Mouse (Mus musculus): ENCODE measurements at regions not wholly inside any gene's neighbourhood (a gene's known extent, or its start where the extent isn't known, plus 50 kb on each side); places are given as distances from the start of the nearest gene placed in this dataset.

DNA sequence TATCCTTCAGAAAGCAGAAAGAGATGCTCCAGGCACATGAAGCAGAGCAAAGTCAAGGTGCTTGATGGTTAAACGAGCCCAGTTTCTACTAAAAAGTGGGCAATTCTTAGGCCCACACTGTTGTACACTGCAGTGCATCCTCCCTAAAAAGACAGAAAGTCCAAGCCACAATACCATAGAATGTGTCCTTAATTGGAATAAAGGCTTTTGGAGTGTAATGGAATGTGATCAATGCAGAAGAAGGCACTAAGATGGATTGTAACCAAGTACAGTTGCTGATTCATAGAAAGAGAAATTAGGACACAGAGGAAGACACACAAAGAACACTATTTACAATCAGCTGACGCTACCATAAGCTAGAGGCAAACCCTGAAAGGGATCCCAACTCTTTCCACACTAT, 201.3 kb downstream of the Cpe start:
- Histone ChIP-seq H3K27me3 (replicated peaks; ENCODE audit: control insufficient read depth, insufficient read depth, low read length) (no peaks in the 10 kb centered on the region), H3K9ac (ENCODE audit: low read length) (no peak overlapping the region), H3K4me3 (ENCODE audit: low read depth, low read length) (no peak overlapping the region), H3K27ac (ENCODE audit: low read depth, low read length) (no peak overlapping the region), H3K36me3 (ENCODE audit: control insufficient read depth, insufficient read depth, low read length) (no peaks in the 10 kb centered on the region), H3K4me1 (ENCODE audit: control insufficient read depth, insufficient read depth, low read length) (peaks cover 2% of the 10 kb centered on the region; the same call in 1 of the 2 replicates), H3K4me2 (ENCODE audit: low read length) (no peak overlapping the region), H3K9me3 (replicated peaks; ENCODE audit: control insufficient read depth, low read length) (no peaks in the 10 kb centered on the region)
- 89% methylated on average over 2 of the region's 2 CpGs for WGBS
- DNase-seq (ENCODE audit: low spot score) (no peak), ATAC-seq (no peak)

DNA sequence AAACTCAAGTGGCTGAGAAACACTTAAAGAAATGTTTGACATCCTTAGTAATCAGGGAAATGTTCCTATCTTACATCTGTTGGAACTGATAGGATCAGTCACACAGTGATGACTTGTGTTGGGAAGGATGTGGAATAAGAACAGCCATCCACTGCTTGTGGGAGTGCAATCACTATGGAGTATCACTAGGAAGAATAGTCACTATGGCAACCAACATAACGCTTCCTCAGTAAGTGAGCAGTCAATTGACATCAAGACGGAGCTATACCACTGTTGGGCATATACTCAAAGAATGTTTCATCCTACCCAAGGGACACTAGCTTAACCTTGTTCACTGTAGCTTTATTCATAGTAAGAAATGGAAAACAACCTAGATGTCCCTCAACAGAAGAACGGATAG, 204.8 kb downstream of the Cpe start:
- 76% methylated on average over 3 of the region's 3 CpGs for WGBS
- ATAC-seq (no peak), DNase-seq (ENCODE audit: low spot score) (no peak)
- Histone ChIP-seq H3K27ac (ENCODE audit: low read depth, low read length) (no peak overlapping the region), H3K9ac (ENCODE audit: low read length) (no peak overlapping the region), H3K36me3 (ENCODE audit: control insufficient read depth, insufficient read depth, low read length) (no peaks in the 10 kb centered on the region), H3K4me3 (ENCODE audit: low read depth, low read length) (no peak overlapping the region), H3K9me3 (replicated peaks; ENCODE audit: control insufficient read depth, low read length) (no peaks in the 10 kb centered on the region), H3K4me2 (ENCODE audit: low read length) (no peak overlapping the region), H3K4me1 (ENCODE audit: control insufficient read depth, insufficient read depth, low read length) (no peaks in the 10 kb centered on the region), H3K27me3 (replicated peaks; ENCODE audit: control insufficient read depth, insufficient read depth, low read length) (no peaks in the 10 kb centered on the region)

DNA sequence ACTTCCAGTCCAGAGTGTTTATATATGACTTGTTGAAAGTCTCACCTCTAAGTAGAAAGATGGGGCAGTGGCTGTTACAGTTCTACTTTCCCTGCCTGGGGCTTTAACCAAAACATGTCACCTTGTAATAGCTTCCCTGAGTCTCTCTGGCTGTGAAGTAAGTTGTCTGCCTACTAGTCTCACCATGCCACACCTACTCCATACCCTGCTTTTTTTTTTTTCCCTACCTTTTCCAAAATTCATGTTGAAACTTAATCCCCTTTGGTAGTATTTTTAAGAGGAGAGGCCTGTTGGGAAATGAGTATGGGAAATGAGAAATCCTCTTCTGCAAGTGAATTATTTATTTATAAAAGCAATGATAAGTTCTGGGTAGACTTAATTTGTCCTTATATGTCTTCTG, 219.6 kb downstream of the Cpe start:
- Histone ChIP-seq H3K27ac (ENCODE audit: low read depth, low read length) (no peak overlapping the region), H3K9me3 (replicated peaks; ENCODE audit: control insufficient read depth, low read length) (no peaks in the 10 kb centered on the region), H3K36me3 (ENCODE audit: control insufficient read depth, insufficient read depth, low read length) (no peaks in the 10 kb centered on the region), H3K27me3 (replicated peaks; ENCODE audit: control insufficient read depth, insufficient read depth, low read length) (no peaks in the 10 kb centered on the region), H3K4me1 (ENCODE audit: control insufficient read depth, insufficient read depth, low read length) (no peaks in the 10 kb centered on the region), H3K4me2 (ENCODE audit: low read length) (no peak overlapping the region), H3K4me3 (ENCODE audit: low read depth, low read length) (no peak overlapping the region), H3K9ac (ENCODE audit: low read length) (no peak overlapping the region)
- ATAC-seq = 0 out of 2 replicates have a peak, but pooled peaks have one; percentile 10
- DNase-seq (ENCODE audit: low spot score) = no peak

DNA sequence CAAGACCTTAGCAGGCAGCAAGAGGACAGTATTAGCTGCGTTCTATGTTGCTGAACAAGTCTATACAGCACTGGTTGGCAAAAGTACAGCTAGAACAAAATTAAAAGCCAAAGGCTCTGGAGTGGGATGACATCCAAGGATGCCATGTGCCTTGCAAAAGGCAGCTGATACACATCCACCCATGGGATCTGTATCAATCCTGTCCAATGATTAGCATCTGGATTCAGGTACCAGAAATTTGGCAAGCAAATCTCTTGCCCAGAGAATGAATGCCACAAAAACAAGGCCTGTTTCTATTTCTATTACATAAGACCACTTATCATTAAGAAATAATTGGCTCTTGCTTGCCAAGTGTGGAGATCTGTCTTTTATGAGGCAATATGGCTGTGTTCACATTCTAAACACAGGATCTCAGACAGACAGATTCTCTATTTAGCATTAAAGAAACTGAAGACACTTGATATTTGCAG, 220.0 kb downstream of the Cpe start:
- H3K9me3 ChIP-seq (replicated peaks; ENCODE audit: control insufficient read depth, low read length) = no peaks in the 10 kb centered on the region
- H3K4me3 ChIP-seq (ENCODE audit: low read depth, low read length) = no peak overlapping the region
- H3K27ac ChIP-seq (ENCODE audit: low read depth, low read length) = no peak overlapping the region
- no peaks in the 10 kb centered on the region for H3K27me3 ChIP-seq (replicated peaks; ENCODE audit: control insufficient read depth, insufficient read depth, low read length)
- DNase-seq (ENCODE audit: low spot score) (peak; percentile 69), ATAC-seq (peak; percentile 81)
- H3K4me2 ChIP-seq (ENCODE audit: low read length) = no peak overlapping the region
- WGBS = 39% methylated on average over 1 of the region's 1 CpGs
- H3K9ac ChIP-seq (ENCODE audit: low read length) = no peak overlapping the region
- H3K4me1 ChIP-seq (ENCODE audit: control insufficient read depth, insufficient read depth, low read length) = no peaks in the 10 kb centered on the region
- H3K36me3 ChIP-seq (ENCODE audit: control insufficient read depth, insufficient read depth, low read length) = no peaks in the 10 kb centered on the region

DNA sequence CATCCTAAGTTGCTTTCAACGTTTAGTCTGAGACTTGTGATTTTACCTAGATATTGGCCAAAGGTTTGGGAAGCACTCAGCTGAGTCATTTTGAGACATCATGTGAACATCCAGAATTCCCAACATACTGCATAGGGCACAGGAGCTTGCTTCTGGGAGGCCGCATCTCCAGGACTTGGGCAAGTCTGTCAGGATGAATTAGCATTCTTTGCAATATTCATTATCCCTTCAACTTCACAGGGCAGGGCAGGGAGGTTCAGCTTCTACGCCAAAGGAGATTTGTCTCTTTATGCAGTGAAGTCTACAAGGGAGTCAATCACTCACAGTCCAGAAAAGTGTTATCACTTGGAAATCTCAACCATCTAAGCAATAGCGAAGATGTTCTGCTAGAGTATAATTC, 231.7 kb downstream of the Cpe start:
- Histone ChIP-seq H3K4me1 (ENCODE audit: control insufficient read depth, insufficient read depth, low read length) (no peaks in the 10 kb centered on the region), H3K4me2 (ENCODE audit: low read length) (no peak overlapping the region), H3K9ac (ENCODE audit: low read length) (no peak overlapping the region), H3K27ac (ENCODE audit: low read depth, low read length) (no peak overlapping the region), H3K4me3 (ENCODE audit: low read depth, low read length) (no peak overlapping the region), H3K9me3 (replicated peaks; ENCODE audit: control insufficient read depth, low read length) (no peaks in the 10 kb centered on the region), H3K36me3 (ENCODE audit: control insufficient read depth, insufficient read depth, low read length) (no peaks in the 10 kb centered on the region), H3K27me3 (replicated peaks; ENCODE audit: control insufficient read depth, insufficient read depth, low read length) (no peaks in the 10 kb centered on the region)
- no peak for ATAC-seq
- DNase-seq (ENCODE audit: low spot score) = no peak
- WGBS = 84% methylated on average over 4 of the region's 4 CpGs

DNA sequence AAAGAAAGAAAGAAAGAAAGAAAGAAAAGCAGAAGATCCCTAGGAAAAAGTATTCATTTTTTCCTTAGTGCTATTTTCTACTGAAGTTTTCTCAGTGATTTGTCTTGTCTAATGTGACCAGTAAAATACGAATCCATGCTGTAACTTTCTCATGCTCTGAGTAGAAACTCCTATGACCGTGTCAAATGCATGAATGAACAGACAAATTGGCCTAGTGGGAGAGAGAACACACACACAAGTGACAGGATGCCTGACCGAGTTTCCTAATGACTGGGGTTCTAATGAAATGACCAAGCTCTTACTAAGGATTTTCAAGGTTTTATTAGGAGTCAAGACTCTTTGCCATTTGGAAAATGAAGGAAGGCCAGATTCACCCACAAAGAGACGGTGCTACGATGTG, 235.9 kb downstream of the Cpe start:
- H3K36me3 ChIP-seq (ENCODE audit: control insufficient read depth, insufficient read depth, low read length) = no peaks in the 10 kb centered on the region
- ATAC-seq (no peak), DNase-seq (ENCODE audit: low spot score) (no peak)
- no peak overlapping the region for H3K9ac ChIP-seq (ENCODE audit: low read length)
- H3K4me2 ChIP-seq (ENCODE audit: low read length) = no peak overlapping the region
- WGBS = 59% methylated on average over 5 of the region's 5 CpGs
- no peak overlapping the region for H3K4me3 ChIP-seq (ENCODE audit: low read depth, low read length)
- H3K9me3 ChIP-seq (replicated peaks; ENCODE audit: control insufficient read depth, low read length) = no peaks in the 10 kb centered on the region
- H3K4me1 ChIP-seq (ENCODE audit: control insufficient read depth, insufficient read depth, low read length) = no peaks in the 10 kb centered on the region
- no peak overlapping the region for H3K27ac ChIP-seq (ENCODE audit: low read depth, low read length)
- H3K27me3 ChIP-seq (replicated peaks; ENCODE audit: control insufficient read depth, insufficient read depth, low read length) = no peaks in the 10 kb centered on the region

DNA sequence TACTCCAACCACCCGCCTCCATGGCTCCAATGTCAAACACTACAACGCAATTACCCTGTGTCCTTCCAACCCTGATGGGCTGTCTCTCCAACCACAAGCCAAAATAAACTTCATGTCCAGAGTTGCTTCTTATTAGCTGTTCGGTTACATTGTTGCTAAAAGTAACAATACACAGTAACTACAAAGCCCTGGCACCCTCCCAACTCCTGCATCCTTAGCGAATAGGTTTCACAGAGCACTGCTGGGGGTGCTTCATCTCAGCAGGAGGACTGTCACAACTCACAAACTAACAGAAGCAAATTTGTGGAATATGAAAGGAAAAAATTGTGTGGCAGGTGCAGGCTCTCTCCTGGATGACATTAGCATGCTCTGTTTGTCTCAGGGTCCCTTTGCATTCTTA, 238.1 kb downstream of the Cpe start:
- Histone ChIP-seq H3K9ac (ENCODE audit: low read length) (no peak overlapping the region), H3K9me3 (replicated peaks; ENCODE audit: control insufficient read depth, low read length) (no peaks in the 10 kb centered on the region), H3K4me3 (ENCODE audit: low read depth, low read length) (no peak overlapping the region), H3K27ac (ENCODE audit: low read depth, low read length) (no peak overlapping the region), H3K27me3 (replicated peaks; ENCODE audit: control insufficient read depth, insufficient read depth, low read length) (no peaks in the 10 kb centered on the region), H3K4me2 (ENCODE audit: low read length) (no peak overlapping the region), H3K36me3 (ENCODE audit: control insufficient read depth, insufficient read depth, low read length) (no peaks in the 10 kb centered on the region), H3K4me1 (ENCODE audit: control insufficient read depth, insufficient read depth, low read length) (no peaks in the 10 kb centered on the region)
- ATAC-seq = no peak
- no peak for DNase-seq (ENCODE audit: low spot score)
- WGBS = 71% methylated on average over 4 of the region's 4 CpGs

DNA sequence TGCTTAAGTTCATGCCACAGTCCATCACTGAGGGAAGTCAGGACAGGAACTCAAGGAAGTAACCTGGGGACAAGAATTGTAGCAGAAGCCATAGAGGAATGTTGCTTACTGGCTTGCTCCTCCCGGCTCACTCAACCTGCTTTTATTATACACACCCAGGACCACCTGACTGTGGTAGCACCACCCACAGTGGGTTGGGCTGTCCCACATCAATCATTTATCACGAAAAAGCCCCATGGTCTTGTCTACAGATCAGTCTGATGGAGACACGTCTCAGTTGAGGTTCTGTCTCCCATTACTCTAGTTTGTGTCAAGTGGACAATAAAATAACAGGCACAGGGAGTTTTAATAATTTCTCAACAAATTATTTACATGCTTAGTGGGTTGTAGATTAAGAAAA, 239.3 kb upstream of the Tll1 start:
- Histone ChIP-seq H3K36me3 (ENCODE audit: control insufficient read depth, insufficient read depth, low read length) (no peaks in the 10 kb centered on the region), H3K9me3 (replicated peaks; ENCODE audit: control insufficient read depth, low read length) (no peaks in the 10 kb centered on the region), H3K4me2 (ENCODE audit: low read length) (no peak overlapping the region), H3K27ac (ENCODE audit: low read depth, low read length) (no peak overlapping the region), H3K4me1 (ENCODE audit: control insufficient read depth, insufficient read depth, low read length) (no peaks in the 10 kb centered on the region), H3K27me3 (replicated peaks; ENCODE audit: control insufficient read depth, insufficient read depth, low read length) (no peaks in the 10 kb centered on the region), H3K4me3 (ENCODE audit: low read depth, low read length) (no peak overlapping the region), H3K9ac (ENCODE audit: low read length) (no peak overlapping the region)
- DNase-seq (ENCODE audit: low spot score) (no peak), ATAC-seq (no peak)
- WGBS = 87% methylated on average over 3 of the region's 3 CpGs

DNA sequence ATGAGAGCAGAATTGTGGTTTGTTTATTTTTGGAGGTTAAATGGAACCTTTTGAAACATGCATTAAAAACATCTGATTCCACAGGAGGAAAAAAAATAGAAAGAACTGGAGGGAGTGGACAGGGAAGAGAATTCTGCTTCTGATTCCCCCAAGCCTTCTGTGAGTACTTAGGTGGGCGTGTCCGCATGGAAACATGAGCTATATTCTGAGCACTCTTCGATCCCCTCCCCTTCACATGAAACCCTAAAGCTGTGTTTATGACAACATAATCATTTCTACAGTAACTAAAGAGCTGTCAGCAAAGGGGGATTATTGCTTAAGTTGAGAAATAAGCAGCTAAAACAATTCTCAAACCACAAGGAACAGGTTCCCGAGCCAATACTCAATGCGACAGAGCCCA, 238.4 kb upstream of the Tll1 start:
- Histone ChIP-seq H3K4me3 (ENCODE audit: low read depth, low read length) (no peak overlapping the region), H3K27me3 (replicated peaks; ENCODE audit: control insufficient read depth, insufficient read depth, low read length) (no peaks in the 10 kb centered on the region), H3K27ac (ENCODE audit: low read depth, low read length) (no peak overlapping the region), H3K4me2 (ENCODE audit: low read length) (no peak overlapping the region), H3K9me3 (replicated peaks; ENCODE audit: control insufficient read depth, low read length) (no peaks in the 10 kb centered on the region), H3K9ac (ENCODE audit: low read length) (no peak overlapping the region), H3K36me3 (ENCODE audit: control insufficient read depth, insufficient read depth, low read length) (no peaks in the 10 kb centered on the region), H3K4me1 (ENCODE audit: control insufficient read depth, insufficient read depth, low read length) (no peaks in the 10 kb centered on the region)
- no peak for DNase-seq (ENCODE audit: low spot score)
- WGBS = 93% methylated on average over 5 of the region's 5 CpGs
- ATAC-seq = no peak

DNA sequence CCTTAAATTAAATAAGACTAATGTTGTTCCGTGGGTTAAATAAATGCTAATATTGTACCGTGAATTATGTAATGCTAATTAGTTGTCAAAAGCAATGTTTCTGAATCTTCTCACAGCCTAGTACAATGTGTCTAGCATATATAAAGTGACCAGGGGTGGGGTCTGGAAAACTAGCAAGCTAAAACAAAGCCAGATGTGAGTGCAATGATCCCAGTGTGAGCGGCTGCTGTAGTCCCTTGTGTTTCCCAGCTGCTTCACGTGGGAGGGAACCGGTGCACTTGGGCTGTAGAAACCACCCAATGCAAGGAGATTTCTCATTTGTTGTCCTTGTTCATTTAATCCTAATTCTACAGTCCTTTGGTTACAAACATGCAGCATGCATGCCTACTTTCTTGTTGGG, 232.4 kb upstream of the Tll1 start:
- WGBS = 78% methylated on average over 5 of the region's 5 CpGs
- no peak overlapping the region for H3K4me2 ChIP-seq (ENCODE audit: low read length)
- H3K27me3 ChIP-seq (replicated peaks; ENCODE audit: control insufficient read depth, insufficient read depth, low read length) = no peaks in the 10 kb centered on the region
- H3K4me3 ChIP-seq (ENCODE audit: low read depth, low read length) = no peak overlapping the region
- DNase-seq (ENCODE audit: low spot score) (no peak), ATAC-seq (no peak)
- H3K27ac ChIP-seq (ENCODE audit: low read depth, low read length) = no peak overlapping the region
- no peaks in the 10 kb centered on the region for H3K4me1 ChIP-seq (ENCODE audit: control insufficient read depth, insufficient read depth, low read length)
- no peaks in the 10 kb centered on the region for H3K36me3 ChIP-seq (ENCODE audit: control insufficient read depth, insufficient read depth, low read length)
- H3K9ac ChIP-seq (ENCODE audit: low read length) = no peak overlapping the region
- H3K9me3 ChIP-seq (replicated peaks; ENCODE audit: control insufficient read depth, low read length) = no peaks in the 10 kb centered on the region

Data from forebrain, embryonic 14.5 days (tissue).